Mouse (Mus musculus) liver, embryonic 15.5 days (tissue): Measurements from ENCODE around the gene Ccser2. TPM values are rescaled to one million over a fixed set of nuclear protein-coding genes. Genes with fewer than 3 reads are reported as not detected.

Source experiments
- ATAC-seq: fragments of 200-750 bp; cut with Nextera tagmentation; 2 replicates; pipeline ENCODE4 v1.8.0; 2017; ENCODE audit warnings: moderate number of reproducible peaks, mild to moderate bottlenecking, moderate library complexity; ENCODE audit not compliant: insufficient read depth
- H3K27ac ChIP-seq: fragments of 300-500 bp; sonication (generic); replicated peaks from 2 replicates; pipeline ENCODE4 v1.5.1; 2015; ENCODE audit warnings: mild to moderate bottlenecking, inconsistent platforms
- H3K27me3 ChIP-seq: fragments of 300-500 bp; sonication (generic); 2 replicates; pipeline ENCODE4 v1.6.1; 2015; ENCODE audit warnings: mild to moderate bottlenecking, inconsistent platforms
- H3K36me3 ChIP-seq: fragments of 300-500 bp; sonication (generic); replicated peaks from 2 replicates; pipeline ENCODE4 v1.6.1; 2015; ENCODE audit warnings: moderate library complexity, mild to moderate bottlenecking, inconsistent platforms
- H3K4me1 ChIP-seq: fragments of 300-500 bp; sonication (generic); replicated peaks from 2 replicates; pipeline ENCODE4 v1.6.1; 2015; ENCODE audit warnings: inconsistent platforms
- H3K4me2 ChIP-seq: fragments of 300-500 bp; sonication (generic); 2 replicates; pipeline ENCODE4 v1.6.1; 2015; ENCODE audit warnings: moderate library complexity, mild to moderate bottlenecking, inconsistent platforms
- H3K4me3 ChIP-seq: fragments of 300-500 bp; sonication (generic); replicated peaks from 2 replicates; pipeline ENCODE4 v1.5.1; 2015; ENCODE audit warnings: mild to moderate bottlenecking, inconsistent platforms
- H3K9ac ChIP-seq: fragments of 300-500 bp; sonication (generic); 2 replicates; pipeline ENCODE4 v1.6.1; 2015; ENCODE audit warnings: moderate library complexity, mild to moderate bottlenecking, inconsistent platforms
- H3K9me3 ChIP-seq: fragments of 300-500 bp; sonication (generic); replicated peaks from 2 replicates; pipeline ENCODE4 v1.6.1; 2016; ENCODE audit warnings: inconsistent platforms
- WGBS: fragments of 180-500 bp; shearing (Covaris S2); methylation state at CpG from one replicate; pipeline ENCODE4 v1.1.7; 2015; ENCODE audit warnings: mixed read lengths; ENCODE audit not compliant: insufficient replicate concordance; 5-methylcytosine and 5-hydroxymethylcytosine counted together
- polyA plus RNA-seq: library from polyadenylated mRNA; unstranded; fragments of >200 nt; fragmentation: Nextera tagmentation; extraction: Ambion mirVana; gene quantifications from 2 replicates; pipeline ENCODE4 v1.2.1, GENCODE M21; 2015

Ccser2 gene
- polyA plus RNA-seq, 1 experiment from 2014 or later = 6.4 TPM

- H3K4me1 ChIP-seq = peaks cover 24% of the 10 kb centered on the region
- no peak overlapping the region for H3K4me3 ChIP-seq
- no peak overlapping the region for H3K4me2 ChIP-seq
- H3K9me3 ChIP-seq = no peaks in the 10 kb centered on the region
- no peak overlapping the region for H3K27ac ChIP-seq
- no peak overlapping the region for H3K9ac ChIP-seq
- ATAC-seq = no peak
- no peaks in the 10 kb centered on the region for H3K27me3 ChIP-seq
- WGBS = 67% methylated on average over 4 of the region's 4 CpGs
- H3K36me3 ChIP-seq = no peaks in the 10 kb centered on the region
These were observed 2.6 kb upstream of the Ccser2 start for GRCm38 (mm10) chr14:36971211-36971610.

GRCm38 (mm10) chr14:36969861-36970420 is 1.4 kb upstream of the Ccser2 start:
- WGBS = 65% methylated on average over 3 of the region's 3 CpGs
- Histone ChIP-seq H3K27ac (no peak overlapping the region), H3K9me3 (no peaks in the 10 kb centered on the region), H3K27me3 (no peaks in the 10 kb centered on the region), H3K9ac (no peak overlapping the region), H3K4me3 (no peak overlapping the region), H3K4me2 (0 out of 2 replicates have a peak overlapping the region, but pooled peaks have one; percentile 3), H3K36me3 (no peaks in the 10 kb centered on the region), H3K4me1 (peaks cover 24% of the 10 kb centered on the region)
- ATAC-seq = no peak

- peak overlapping the region; percentile 87 for H3K4me3 ChIP-seq
- 0 out of 2 replicates have a peak overlapping the region, but pooled peaks have one; percentile 41 for H3K27ac ChIP-seq
- under 1% methylated on average over 49 of the region's 49 CpGs for WGBS
- no peaks in the 10 kb centered on the region for H3K27me3 ChIP-seq
- peak overlapping the region; percentile 74 for H3K9ac ChIP-seq
- ATAC-seq = peak; percentile 46
- peaks cover 24% of the 10 kb centered on the region for H3K4me1 ChIP-seq
- no peaks in the 10 kb centered on the region for H3K36me3 ChIP-seq
- H3K9me3 ChIP-seq = no peaks in the 10 kb centered on the region
- H3K4me2 ChIP-seq = peak overlapping the region; percentile 96
These were observed 425 bp downstream of the Ccser2 start for GRCm38 (mm10) chr14:36968076-36968627.

- Histone ChIP-seq H3K27ac (no peak overlapping the region), H3K27me3 (no peaks in the 10 kb centered on the region), H3K9me3 (no peaks in the 10 kb centered on the region), H3K4me1 (peaks cover 27% of the 10 kb centered on the region), H3K4me3 (no peak overlapping the region), H3K9ac (no peak overlapping the region), H3K4me2 (no peak overlapping the region), H3K36me3 (no peaks in the 10 kb centered on the region)
- WGBS = 57% methylated on average over 3 of the region's 3 CpGs
- no peak for ATAC-seq
These were observed 3.2 kb downstream of the Ccser2 start for GRCm38 (mm10) chr14:36965421-36965820.

- Histone ChIP-seq H3K27ac (no peak overlapping the region), H3K36me3 (no peaks in the 10 kb centered on the region), H3K4me3 (no peak overlapping the region), H3K27me3 (no peaks in the 10 kb centered on the region), H3K9ac (no peak overlapping the region), H3K4me1 (peaks cover 8% of the 10 kb centered on the region; the same call in 1 of the 2 replicates), H3K9me3 (no peaks in the 10 kb centered on the region), H3K4me2 (no peak overlapping the region)
- 57% methylated on average over 2 of the region's 2 CpGs for WGBS
- ATAC-seq = no peak
These were observed 6.1 kb downstream of the Ccser2 start for GRCm38 (mm10) chr14:36962477-36962876.

GRCm38 (mm10) chr14:36957719-36958118 is 10.9 kb downstream of the Ccser2 start:
- Histone ChIP-seq H3K36me3 (no peaks in the 10 kb centered on the region), H3K4me2 (peak overlapping the region; percentile 27), H3K27ac (no peak overlapping the region), H3K4me1 (peaks cover 10% of the 10 kb centered on the region; the same call in 1 of the 2 replicates), H3K9ac (no peak overlapping the region), H3K27me3 (no peaks in the 10 kb centered on the region), H3K4me3 (no peak overlapping the region), H3K9me3 (no peaks in the 10 kb centered on the region)
- 77% methylated on average over 6 of the region's 6 CpGs for WGBS
- peak; percentile 22; the same call in 1 of the 2 replicates for ATAC-seq

- H3K4me1 ChIP-seq = peaks cover 7% of the 10 kb centered on the region; the same call in 1 of the 2 replicates
- WGBS = 63% methylated on average over 6 of the region's 6 CpGs
- H3K36me3 ChIP-seq = no peaks in the 10 kb centered on the region
- H3K9me3 ChIP-seq = no peaks in the 10 kb centered on the region
- H3K27ac ChIP-seq = no peak overlapping the region
- peak; percentile 49; the same call in 1 of the 2 replicates for ATAC-seq
- no peak overlapping the region for H3K4me3 ChIP-seq
- no peak overlapping the region for H3K9ac ChIP-seq
- peak overlapping the region; percentile 27 for H3K4me2 ChIP-seq
- no peaks in the 10 kb centered on the region for H3K27me3 ChIP-seq
These were observed 11.3 kb downstream of the Ccser2 start for GRCm38 (mm10) chr14:36957261-36957660.

GRCm38 (mm10) chr14:36956717-36957116 is 11.9 kb downstream of the Ccser2 start:
- H3K4me3 ChIP-seq = no peak overlapping the region
- no peaks in the 10 kb centered on the region for H3K9me3 ChIP-seq
- no peak overlapping the region for H3K9ac ChIP-seq
- H3K36me3 ChIP-seq = no peaks in the 10 kb centered on the region
- H3K27ac ChIP-seq = no peak overlapping the region
- no peak for ATAC-seq
- 50% methylated on average over 5 of the region's 5 CpGs for WGBS
- no peaks in the 10 kb centered on the region for H3K27me3 ChIP-seq
- H3K4me2 ChIP-seq = no peak overlapping the region
- peaks cover 7% of the 10 kb centered on the region; the same call in 1 of the 2 replicates for H3K4me1 ChIP-seq

- Histone ChIP-seq H3K36me3 (no peaks in the 10 kb centered on the region), H3K9me3 (no peaks in the 10 kb centered on the region), H3K27ac (no peak overlapping the region), H3K9ac (no peak overlapping the region), H3K27me3 (no peaks in the 10 kb centered on the region), H3K4me2 (no peak overlapping the region), H3K4me3 (no peak overlapping the region), H3K4me1 (peaks cover 7% of the 10 kb centered on the region; the same call in 1 of the 2 replicates)
- no peak for ATAC-seq
- 45% methylated on average over 10 of the region's 10 CpGs for WGBS
These were observed 15.7 kb downstream of the Ccser2 start for GRCm38 (mm10) chr14:36952687-36953426.

- H3K9ac ChIP-seq = no peak overlapping the region
- H3K4me2 ChIP-seq = no peak overlapping the region
- H3K9me3 ChIP-seq = no peaks in the 10 kb centered on the region
- no peaks in the 10 kb centered on the region for H3K36me3 ChIP-seq
- H3K4me1 ChIP-seq = peaks cover 5% of the 10 kb centered on the region; the same call in 1 of the 2 replicates
- 8% methylated on average over 2 of the region's 2 CpGs for WGBS
- H3K4me3 ChIP-seq = no peak overlapping the region
- no peaks in the 10 kb centered on the region for H3K27me3 ChIP-seq
- no peak for ATAC-seq
- H3K27ac ChIP-seq = no peak overlapping the region
These were observed 16.4 kb downstream of the Ccser2 start for GRCm38 (mm10) chr14:36952142-36952541.

- 44% methylated on average over 5 of the region's 5 CpGs for WGBS
- Histone ChIP-seq H3K4me1 (no peaks in the 10 kb centered on the region), H3K36me3 (no peaks in the 10 kb centered on the region), H3K9ac (no peak overlapping the region), H3K27ac (no peak overlapping the region), H3K9me3 (no peaks in the 10 kb centered on the region), H3K4me2 (no peak overlapping the region), H3K4me3 (no peak overlapping the region), H3K27me3 (no peaks in the 10 kb centered on the region)
- ATAC-seq = no peak
These were observed 25.9 kb downstream of the Ccser2 start for GRCm38 (mm10) chr14:36942716-36943115.
